Mouse (Mus musculus) liver, adult (tissue): ENCODE measurements around the gene Pigt.

Experiments used
- GATA4 ChIP-seq: IDR thresholded peaks from 2 replicates; pipeline ENCODE4 v1.6.1; 2014; ENCODE audit warnings: mild to moderate bottlenecking, low read length; ENCODE audit not compliant: insufficient replicate concordance

Gene Pigt

DNA sequence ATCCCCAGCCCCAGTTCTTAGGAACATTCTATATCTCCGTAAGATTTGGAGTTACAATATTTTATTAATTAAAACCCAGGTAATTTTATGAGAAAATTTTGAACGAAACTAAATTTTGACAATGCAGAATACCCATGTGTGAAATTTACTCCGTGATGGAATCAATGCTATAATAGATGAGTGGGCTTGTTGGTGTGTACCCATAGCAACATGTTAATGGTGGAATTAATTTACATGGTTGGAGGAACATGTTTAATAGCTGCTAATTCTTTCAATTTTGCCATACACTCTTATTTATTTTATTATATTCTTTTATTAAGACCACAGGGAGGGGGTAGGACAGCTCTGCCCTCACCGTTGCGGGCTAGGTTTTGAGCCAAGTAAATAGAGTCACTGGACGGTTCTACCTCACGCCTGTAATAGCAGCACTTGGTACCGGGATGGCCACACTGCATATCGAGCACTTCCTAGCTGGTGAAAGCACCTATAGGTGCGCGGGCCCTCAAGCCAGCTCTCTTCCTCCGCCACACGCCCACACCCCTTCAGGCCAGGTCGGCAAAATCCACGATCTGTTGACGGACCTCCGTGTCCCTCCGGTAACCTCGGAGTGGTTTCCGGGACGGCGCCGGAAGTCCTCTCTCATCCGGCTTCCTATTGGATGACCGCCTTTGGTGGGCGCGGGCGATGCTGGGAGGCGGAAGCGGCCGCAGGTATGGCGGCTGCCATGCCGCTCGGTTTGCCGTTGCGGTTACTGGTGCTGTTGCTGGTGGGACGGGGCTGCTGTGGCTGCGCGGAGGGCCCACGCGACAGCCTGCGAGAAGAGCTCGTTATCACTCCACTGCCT is at the start of gene Pigt:
Gene Pigt (plus strand): TSS at position 674 of the 844 bp plus-strand sequence.
- no peak; the same call in 1 of the 2 replicates for TF ChIP-seq GATA4

DNA sequence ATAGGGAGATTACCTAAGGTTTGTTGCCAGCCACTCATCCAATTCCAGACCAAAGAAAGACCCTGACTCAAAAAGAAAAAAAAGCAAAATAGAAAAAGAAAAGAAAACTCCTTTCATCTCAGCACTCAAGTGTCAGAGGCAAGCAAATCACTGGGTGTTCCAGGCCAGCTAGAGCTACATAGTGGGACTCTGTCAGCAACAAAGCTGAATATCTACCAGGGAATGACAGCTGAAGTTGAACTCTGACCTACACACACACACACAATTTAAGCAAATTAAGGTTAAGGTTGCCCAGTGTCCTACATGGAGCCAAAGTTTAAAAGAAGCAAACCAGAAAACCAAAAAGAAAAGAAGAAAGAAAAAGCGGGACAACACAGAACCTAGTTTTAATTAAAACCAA is 49.2 kb upstream of the Pigt start:
- no peak for TF ChIP-seq GATA4

DNA sequence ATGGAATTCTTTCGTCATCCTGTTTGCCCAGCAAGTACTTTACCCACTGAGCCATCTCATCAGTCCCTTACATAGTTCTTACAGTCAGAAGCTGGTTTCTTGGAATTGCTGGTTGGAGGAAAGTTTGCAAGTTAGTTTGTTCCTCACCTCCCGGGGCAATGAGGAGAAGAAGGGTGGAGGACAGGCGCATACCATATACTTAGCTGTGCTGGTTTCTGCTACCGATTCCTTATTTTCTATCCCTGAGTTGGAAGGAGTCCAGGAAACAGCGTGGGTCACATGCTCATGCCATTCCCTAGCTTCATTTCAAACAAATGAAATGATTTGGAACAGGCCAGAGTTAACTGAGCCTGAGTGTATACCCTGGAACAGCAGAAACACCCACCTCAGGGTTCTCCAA is 48.4 kb upstream of the Pigt start:
- TF ChIP-seq GATA4: no peak

GRCm38 (mm10) chr2:164449341-164450042 is 47.8 kb upstream of the Pigt start:
- no peak for TF ChIP-seq GATA4

GRCm38 (mm10) chr2:164452000-164452676 is 45.2 kb upstream of the Pigt start:
- no peak for TF ChIP-seq GATA4

DNA sequence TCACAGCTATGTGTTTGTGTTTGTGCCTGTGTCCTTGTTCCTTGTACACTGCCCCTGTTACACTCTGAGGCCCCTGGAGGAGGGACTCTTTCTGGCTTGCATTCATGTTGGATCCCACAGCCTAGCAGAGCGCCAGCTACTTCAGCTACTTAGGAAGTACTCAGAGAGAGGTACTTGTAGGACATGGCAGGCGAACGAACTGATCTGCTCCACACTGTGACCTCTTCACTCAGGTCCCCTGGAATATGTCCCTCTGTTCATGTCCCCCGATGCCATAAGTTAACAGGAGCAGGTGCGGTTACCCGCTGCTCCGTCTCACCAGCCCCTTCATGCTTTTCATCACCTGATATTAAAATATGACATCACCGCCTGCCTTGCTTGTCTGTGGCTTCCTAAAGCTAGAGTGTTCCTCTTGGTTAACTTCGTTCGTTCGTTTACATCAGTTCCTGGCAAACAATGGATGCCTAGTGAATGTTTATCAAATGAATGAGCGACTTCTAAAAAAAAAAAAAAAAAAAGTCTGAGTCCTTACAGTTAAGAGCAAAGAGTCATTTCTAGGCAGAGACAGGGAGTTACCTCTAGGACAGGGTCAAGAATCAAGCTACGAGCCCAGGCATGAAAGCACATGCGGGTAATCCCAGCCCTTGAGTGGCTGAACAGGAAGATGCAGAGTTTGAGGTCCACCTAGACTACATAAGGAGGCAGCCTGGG is 44.1 kb upstream of the Pigt start:
- no peak for TF ChIP-seq GATA4

GRCm38 (mm10) chr2:164453887-164454500 is 43.3 kb upstream of the Pigt start:
- no peak for TF ChIP-seq GATA4

- TF ChIP-seq GATA4: no peak
These were observed 42.5 kb upstream of the Pigt start for GRCm38 (mm10) chr2:164454846-164455245.

- TF ChIP-seq GATA4: no peak
These were observed 41.7 kb upstream of the Pigt start for GRCm38 (mm10) chr2:164455421-164456190.

- no peak for TF ChIP-seq GATA4
These were observed 40.9 kb upstream of the Pigt start for GRCm38 (mm10) chr2:164456413-164456812.

GRCm38 (mm10) chr2:164456864-164457300 is 40.4 kb upstream of the Pigt start, which contains the start of gene Sys1:
Gene Sys1, plus strand, starts transcription at chr2:164456964.
- TF ChIP-seq GATA4: no peak

GRCm38 (mm10) chr2:164457942-164458341 is 39.4 kb upstream of the Pigt start:
- no peak for TF ChIP-seq GATA4

DNA sequence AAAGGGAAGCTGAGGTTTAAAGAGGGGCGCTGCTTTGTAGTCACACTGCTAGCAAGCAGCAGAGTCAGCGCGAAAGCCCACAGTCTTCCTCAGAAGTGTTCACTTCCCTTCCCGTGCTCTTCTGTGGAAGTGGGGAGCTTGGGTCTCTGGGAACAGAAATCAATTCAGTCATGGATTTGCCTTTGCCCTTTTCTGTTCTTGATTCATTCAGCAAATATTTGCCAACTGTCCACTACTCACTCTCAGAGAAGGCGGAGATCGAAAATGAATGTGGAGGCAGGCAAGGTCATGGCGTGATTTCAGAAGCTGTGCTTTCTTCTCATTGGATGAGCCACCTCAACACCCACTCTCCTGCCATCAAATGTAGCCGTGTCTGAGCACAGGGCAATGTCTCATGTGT is 38.8 kb upstream of the Pigt start:
- no peak for TF ChIP-seq GATA4
